Mouse (Mus musculus) ovary, adult 18-20 months (tissue): ENCODE results near the gene Olfr297.

Source experiments
- DNase-seq: peaks from one replicate; pipeline ENCODE4 v3.0.0; 2022; ENCODE audit warnings: low spot score, mixed read lengths

Olfr297 gene

DNA sequence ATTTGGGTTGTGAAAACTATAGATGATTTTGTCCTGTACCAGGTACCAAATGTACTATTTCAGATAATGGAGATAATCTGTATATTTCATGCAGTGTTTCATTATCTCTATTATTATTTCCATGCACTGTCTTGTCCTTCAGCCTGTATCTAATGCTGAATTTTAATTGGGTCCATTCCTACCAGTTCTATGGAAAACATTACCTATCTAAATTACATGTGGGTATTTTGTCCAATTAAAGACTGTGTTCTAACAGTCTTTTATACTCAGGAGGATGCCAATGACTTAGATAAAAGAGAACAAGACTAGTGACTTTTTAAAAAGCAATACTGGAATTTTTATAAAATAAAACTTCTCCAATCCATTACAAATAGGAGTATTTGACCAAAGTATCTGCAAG is at the start of gene Olfr297:
Olfr297 (plus strand) TSS at position 301 of the 400 bp plus-strand sequence.
- no peak for DNase-seq

DNA sequence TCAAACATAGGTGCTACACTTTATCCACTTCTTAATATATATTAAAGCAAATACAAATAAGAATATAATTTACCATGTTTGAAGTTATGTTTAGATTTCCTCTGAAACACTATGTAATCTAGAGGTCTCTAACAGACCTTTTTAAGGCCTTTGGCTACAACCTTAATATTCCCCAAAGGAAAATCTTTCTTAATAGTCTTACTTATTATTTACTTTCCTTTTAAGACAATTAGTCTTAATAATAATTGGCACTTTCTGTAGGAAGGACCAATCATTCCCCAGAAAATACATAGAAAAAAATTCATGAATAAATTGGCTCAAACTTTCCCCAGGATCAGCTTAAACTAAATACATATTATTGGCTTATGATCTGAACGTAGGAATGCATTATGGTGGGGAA is 27.4 kb upstream of the Olfr297 start, which contains the start of gene Olfr298:
Olfr298 (minus strand) TSS at position 101 of the 400 bp plus-strand sequence.
- DNase-seq = no peak
